Mouse (Mus musculus) lung, adult 2 months (tissue): ENCODE data around the gene Adgrd1.

ENCODE experiments used
- CTCF ChIP-seq: fragments of 200-500 bp; IDR thresholded peaks from 2 replicates; pipeline ENCODE4 v1.5.1; 2011; ENCODE audit warnings: mild to moderate bottlenecking, low read length, control low read depth; ENCODE audit not compliant: insufficient read depth
- POLR2A ChIP-seq: fragments of 200-500 bp; IDR thresholded peaks from 2 replicates; pipeline ENCODE4 v1.6.1; 2011; ENCODE audit warnings: low read depth, mild to moderate bottlenecking, control low read depth, low read length, borderline replicate concordance; ENCODE audit errors: extremely low read depth

DNA sequence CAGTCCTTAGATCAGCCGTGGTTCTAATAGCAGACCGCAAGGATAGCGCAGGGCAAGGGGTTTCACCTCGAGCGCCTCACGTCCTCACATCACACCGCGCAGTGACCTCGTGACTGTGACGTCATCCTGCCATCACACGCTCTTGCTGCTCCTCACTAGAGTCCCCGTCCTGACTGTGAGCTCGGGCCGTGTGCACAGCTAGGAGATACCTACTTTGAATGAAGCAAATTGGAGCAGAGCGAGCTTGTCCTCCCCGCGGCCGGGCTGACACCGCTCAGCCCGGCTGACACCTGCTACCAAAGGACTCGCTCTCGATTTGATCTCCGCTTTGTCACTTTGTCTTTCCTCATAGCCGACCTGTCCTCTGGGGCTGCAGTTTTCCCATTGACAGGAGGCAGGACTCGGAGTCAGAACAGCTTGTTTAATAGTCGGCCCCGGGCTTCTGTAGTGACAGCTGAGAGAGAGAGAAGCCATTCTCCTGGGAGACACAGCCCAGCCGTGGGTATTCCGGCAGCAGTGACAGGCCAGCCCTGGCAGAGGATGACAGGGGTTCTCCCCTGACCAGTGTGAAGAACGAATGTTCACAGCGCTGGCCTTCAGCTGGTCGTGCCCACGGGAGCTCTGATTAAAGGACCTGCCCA is 129.4 kb downstream of the Adgrd1 start:
- no peak for TF ChIP-seq POLR2A
- TF ChIP-seq CTCF = no peak
